Mouse (Mus musculus) urinary bladder, adult 18-20 months (tissue): Measurements from ENCODE around the gene Srebf2.
"Not testable (repeated sequence)": the region's sequence is repeated elsewhere in the genome, so short reads cannot be mapped to it uniquely, and the experiment has no call there.

Experiments
- DNase-seq, 2 experiments: peaks; one replicate each; pipeline ENCODE4 v3.0.0; 2022; ENCODE audit warnings: low spot score in 2 of 2, mixed read lengths in 2 of 2

Gene Srebf2

GRCm38 (mm10) chr15:82146770-82147610 is at the start of gene Srebf2:
Gene Srebf2 (plus strand): TSS chr15:82147181.
- peak; percentile 92 to 99 for DNase-seq

GRCm38 (mm10) chr15:82106953-82107555 is 39.9 kb upstream of the Srebf2 start:
- DNase-seq = peak in 1 of 2 experiments; percentile 24

- no peak for DNase-seq
Observed at GRCm38 (mm10) chr15:82120544-82120943, 26.4 kb upstream of the Srebf2 start.

- DNase-seq = not testable (repeated sequence)
Observed at GRCm38 (mm10) chr15:82126690-82127089, 20.3 kb upstream of the Srebf2 start.

GRCm38 (mm10) chr15:82127426-82128374 is 19.3 kb upstream of the Srebf2 start, which contains the start of gene Ccdc134:
Gene Ccdc134 (plus strand): TSS chr15:82127922.
- peak; percentile 94 to 96 for DNase-seq

- peak in 1 of 2 experiments; percentile 5 for DNase-seq
Observed at GRCm38 (mm10) chr15:82128398-82128797, 18.6 kb upstream of the Srebf2 start.

- DNase-seq = no peak
Observed at GRCm38 (mm10) chr15:82130599-82130998, 16.4 kb upstream of the Srebf2 start.

GRCm38 (mm10) chr15:82135372-82135771 is 11.6 kb upstream of the Srebf2 start:
- no peak for DNase-seq

GRCm38 (mm10) chr15:82138565-82138964 is 8.4 kb upstream of the Srebf2 start:
- peak in 1 of 2 experiments; percentile 37 for DNase-seq

GRCm38 (mm10) chr15:82139196-82139595 is 7.8 kb upstream of the Srebf2 start:
- no peak for DNase-seq

GRCm38 (mm10) chr15:82140355-82140754 is 6.6 kb upstream of the Srebf2 start:
- DNase-seq = no peak

GRCm38 (mm10) chr15:82144157-82144556 is 2.8 kb upstream of the Srebf2 start:
- no peak for DNase-seq

- no peak for DNase-seq
Observed at GRCm38 (mm10) chr15:82145408-82145807, 1.6 kb upstream of the Srebf2 start.

GRCm38 (mm10) chr15:82145851-82146769 is 871 bp upstream of the Srebf2 start:
- no peak for DNase-seq

GRCm38 (mm10) chr15:82147611-82148111 is 680 bp downstream of the Srebf2 start:
- peak in 1 of 2 experiments; percentile 67 for DNase-seq

GRCm38 (mm10) chr15:82148510-82148911 is 1.5 kb downstream of the Srebf2 start:
- DNase-seq = no peak

- DNase-seq = no peak
Observed at GRCm38 (mm10) chr15:82150042-82150441, 3.1 kb downstream of the Srebf2 start.

GRCm38 (mm10) chr15:82151176-82151575 is 4.2 kb downstream of the Srebf2 start:
- no peak for DNase-seq

- no peak for DNase-seq
Observed at GRCm38 (mm10) chr15:82152022-82152421, 5.0 kb downstream of the Srebf2 start.

- DNase-seq = no peak
Observed at GRCm38 (mm10) chr15:82152435-82152834, 5.5 kb downstream of the Srebf2 start.
